Mouse (Mus musculus): ENCODE measurements around the gene Lrrc45. TPM values are rescaled to one million over a fixed set of nuclear protein-coding genes. Genes with fewer than 3 reads are reported as not detected.

Lrrc45 gene
- polyA plus RNA-seq, 1 experiment = 23.9 TPM

GRCm38 (mm10) chr11:120703696-120704454, 9.8 kb upstream of the Lrrc45 start:
- peaks cover 10% of the 10 kb centered on the region for H3K4me1 ChIP-seq (ENCODE audit: control insufficient read depth, insufficient read depth, insufficient read length, low read length)
- TF ChIP-seq CTCF (IDR thresholded peaks at IDR 0.05; ENCODE audit: extremely low read depth, insufficient read length, insufficient replicate concordance, low read depth, low read length) = no peak
- no peak for TF ChIP-seq POLR2A (IDR thresholded peaks at IDR 0.05; ENCODE audit: low read depth, low read length)
- no peak overlapping the region for H3K4me3 ChIP-seq (ENCODE audit: low read depth, low read length)
- H3K27ac ChIP-seq (ENCODE audit: insufficient read depth, low read depth, low read length) = no peak overlapping the region
- peaks cover 27% of the 10 kb centered on the region for H3K36me3 ChIP-seq (ENCODE audit: control insufficient read depth, insufficient read depth, low read length)
- no peaks in the 10 kb centered on the region for H3K27me3 ChIP-seq (ENCODE audit: control insufficient read depth, insufficient read depth, low read length)
- 52% methylated on average over 15 of the region's 15 CpGs for WGBS

GRCm38 (mm10) chr11:120704486-120705325, 9.0 kb upstream of the Lrrc45 start:
- H3K36me3 ChIP-seq (ENCODE audit: control insufficient read depth, insufficient read depth, low read length) = peaks cover 21% of the 10 kb centered on the region
- H3K27ac ChIP-seq (ENCODE audit: insufficient read depth, low read depth, low read length) = no peak overlapping the region
- H3K4me3 ChIP-seq (ENCODE audit: low read depth, low read length) = no peak overlapping the region
- 76% methylated on average over 8 of the region's 8 CpGs for WGBS
- H3K27me3 ChIP-seq (ENCODE audit: control insufficient read depth, insufficient read depth, low read length) = no peaks in the 10 kb centered on the region
- peaks cover 14% of the 10 kb centered on the region for H3K4me1 ChIP-seq (ENCODE audit: control insufficient read depth, insufficient read depth, insufficient read length, low read length)
- TF ChIP-seq POLR2A (IDR thresholded peaks at IDR 0.05; ENCODE audit: low read depth, low read length) (no peak), CTCF (IDR thresholded peaks at IDR 0.05; ENCODE audit: extremely low read depth, insufficient read length, insufficient replicate concordance, low read depth, low read length) (no peak)

- peaks cover 18% of the 10 kb centered on the region for H3K4me1 ChIP-seq (ENCODE audit: control insufficient read depth, insufficient read depth, insufficient read length, low read length)
- no peak overlapping the region for H3K4me3 ChIP-seq (ENCODE audit: low read depth, low read length)
- TF ChIP-seq POLR2A (IDR thresholded peaks at IDR 0.05; ENCODE audit: low read depth, low read length) = no peak
- no peak for TF ChIP-seq CTCF (IDR thresholded peaks at IDR 0.05; ENCODE audit: extremely low read depth, insufficient read length, insufficient replicate concordance, low read depth, low read length)
- WGBS = 73% methylated on average over 5 of the region's 5 CpGs
- no peaks in the 10 kb centered on the region for H3K27me3 ChIP-seq (ENCODE audit: control insufficient read depth, insufficient read depth, low read length)
- peaks cover 24% of the 10 kb centered on the region for H3K36me3 ChIP-seq (ENCODE audit: control insufficient read depth, insufficient read depth, low read length)
- H3K27ac ChIP-seq (ENCODE audit: insufficient read depth, low read depth, low read length) = no peak overlapping the region
Observed at GRCm38 (mm10) chr11:120706120-120706519, 7.6 kb upstream of the Lrrc45 start.

DNA sequence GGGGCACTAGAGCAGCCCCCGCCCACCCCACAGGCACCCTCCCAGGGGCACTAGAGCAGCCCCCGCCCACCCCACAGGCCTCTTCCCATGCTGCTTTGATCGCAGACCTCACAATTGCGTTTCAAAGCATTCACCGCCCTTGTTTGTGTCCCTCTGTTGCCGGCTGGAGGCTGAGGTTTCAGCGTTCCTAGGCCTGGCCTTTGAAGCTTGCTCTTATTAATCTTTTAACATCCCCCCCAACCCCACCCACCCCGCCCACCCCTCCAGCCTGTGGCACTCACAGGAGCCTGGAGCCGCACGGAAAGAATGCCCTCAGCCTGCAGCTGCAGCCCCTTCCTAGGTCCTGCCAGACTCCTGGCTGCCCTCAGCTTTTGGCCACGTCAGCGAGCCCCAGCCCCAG, 6.5 kb upstream of the Lrrc45 start:
- 71% methylated on average over 12 of the region's 12 CpGs for WGBS
- no peak overlapping the region for H3K27ac ChIP-seq (ENCODE audit: insufficient read depth, low read depth, low read length)
- TF ChIP-seq POLR2A (IDR thresholded peaks at IDR 0.05; ENCODE audit: low read depth, low read length) (no peak), CTCF (IDR thresholded peaks at IDR 0.05; ENCODE audit: extremely low read depth, insufficient read length, insufficient replicate concordance, low read depth, low read length) (no peak)
- H3K4me3 ChIP-seq (ENCODE audit: low read depth, low read length) = no peak overlapping the region
- peaks cover 16% of the 10 kb centered on the region for H3K36me3 ChIP-seq (ENCODE audit: control insufficient read depth, insufficient read depth, low read length)
- no peaks in the 10 kb centered on the region for H3K27me3 ChIP-seq (ENCODE audit: control insufficient read depth, insufficient read depth, low read length)
- H3K4me1 ChIP-seq (ENCODE audit: control insufficient read depth, insufficient read depth, insufficient read length, low read length) = peaks cover 18% of the 10 kb centered on the region

- H3K4me1 ChIP-seq (ENCODE audit: control insufficient read depth, insufficient read depth, insufficient read length, low read length) = peaks cover 20% of the 10 kb centered on the region
- H3K27ac ChIP-seq (ENCODE audit: insufficient read depth, low read depth, low read length) = no peak overlapping the region
- no peaks in the 10 kb centered on the region for H3K27me3 ChIP-seq (ENCODE audit: control insufficient read depth, insufficient read depth, low read length)
- H3K4me3 ChIP-seq (ENCODE audit: low read depth, low read length) = no peak overlapping the region
- TF ChIP-seq CTCF (IDR thresholded peaks at IDR 0.05; ENCODE audit: extremely low read depth, insufficient read length, insufficient replicate concordance, low read depth, low read length) (no peak), POLR2A (IDR thresholded peaks at IDR 0.05; ENCODE audit: low read depth, low read length) (no peak)
- peaks cover 10% of the 10 kb centered on the region; the same call in 1 of the 2 replicates for H3K36me3 ChIP-seq (ENCODE audit: control insufficient read depth, insufficient read depth, low read length)
- 44% methylated on average over 5 of the region's 5 CpGs for WGBS
Observed at GRCm38 (mm10) chr11:120707969-120708368, 5.8 kb upstream of the Lrrc45 start.

GRCm38 (mm10) chr11:120709551-120709950, 4.2 kb upstream of the Lrrc45 start:
- H3K27ac ChIP-seq (ENCODE audit: insufficient read depth, low read depth, low read length) = peak overlapping the region; percentile 43
- peaks cover 23% of the 10 kb centered on the region for H3K4me1 ChIP-seq (ENCODE audit: control insufficient read depth, insufficient read depth, insufficient read length, low read length)
- H3K36me3 ChIP-seq (ENCODE audit: control insufficient read depth, insufficient read depth, low read length) = peaks cover 4% of the 10 kb centered on the region; the same call in 1 of the 2 replicates
- H3K4me3 ChIP-seq (ENCODE audit: low read depth, low read length) = no peak overlapping the region
- no peaks in the 10 kb centered on the region for H3K27me3 ChIP-seq (ENCODE audit: control insufficient read depth, insufficient read depth, low read length)
- TF ChIP-seq CTCF (IDR thresholded peaks at IDR 0.05; ENCODE audit: extremely low read depth, insufficient read length, insufficient replicate concordance, low read depth, low read length) (no peak), POLR2A (IDR thresholded peaks at IDR 0.05; ENCODE audit: low read depth, low read length) (no peak)
- WGBS = 21% methylated on average over 2 of the region's 2 CpGs

- 72% methylated on average over 5 of the region's 5 CpGs for WGBS
- Histone ChIP-seq H3K4me1 (ENCODE audit: control insufficient read depth, insufficient read depth, insufficient read length, low read length) (peaks cover 27% of the 10 kb centered on the region), H3K27ac (ENCODE audit: insufficient read depth, low read depth, low read length) (no peak overlapping the region), H3K36me3 (ENCODE audit: control insufficient read depth, insufficient read depth, low read length) (peaks cover 4% of the 10 kb centered on the region; the same call in 1 of the 2 replicates), H3K4me3 (ENCODE audit: low read depth, low read length) (no peak overlapping the region), H3K27me3 (ENCODE audit: control insufficient read depth, insufficient read depth, low read length) (no peaks in the 10 kb centered on the region)
- no peak for TF ChIP-seq POLR2A (IDR thresholded peaks at IDR 0.05; ENCODE audit: low read depth, low read length)
- TF ChIP-seq CTCF (IDR thresholded peaks at IDR 0.05; ENCODE audit: extremely low read depth, insufficient read length, insufficient replicate concordance, low read depth, low read length) = no peak
Observed at GRCm38 (mm10) chr11:120710672-120711071, 3.1 kb upstream of the Lrrc45 start.

Data from small intestine, adult 2 months (tissue).